Mouse (Mus musculus) colon, adult 2 months (tissue): ENCODE data around the gene Abhd8. TPM values are rescaled to one million over a fixed set of nuclear protein-coding genes. Genes with fewer than 3 reads are reported as not detected.

Experiments
- polyA plus RNA-seq: library from polyadenylated mRNA; depleted of rRNA; stranded (reverse); fragments of >200 nt; gene quantifications from 2 replicates; pipeline ENCODE4 v1.2.3, GENCODE M21; 2012; rRNA removed

The Abhd8 gene
- polyA plus RNA-seq: 48.1 and 60.2 TPM in 2 replicates

DNA sequence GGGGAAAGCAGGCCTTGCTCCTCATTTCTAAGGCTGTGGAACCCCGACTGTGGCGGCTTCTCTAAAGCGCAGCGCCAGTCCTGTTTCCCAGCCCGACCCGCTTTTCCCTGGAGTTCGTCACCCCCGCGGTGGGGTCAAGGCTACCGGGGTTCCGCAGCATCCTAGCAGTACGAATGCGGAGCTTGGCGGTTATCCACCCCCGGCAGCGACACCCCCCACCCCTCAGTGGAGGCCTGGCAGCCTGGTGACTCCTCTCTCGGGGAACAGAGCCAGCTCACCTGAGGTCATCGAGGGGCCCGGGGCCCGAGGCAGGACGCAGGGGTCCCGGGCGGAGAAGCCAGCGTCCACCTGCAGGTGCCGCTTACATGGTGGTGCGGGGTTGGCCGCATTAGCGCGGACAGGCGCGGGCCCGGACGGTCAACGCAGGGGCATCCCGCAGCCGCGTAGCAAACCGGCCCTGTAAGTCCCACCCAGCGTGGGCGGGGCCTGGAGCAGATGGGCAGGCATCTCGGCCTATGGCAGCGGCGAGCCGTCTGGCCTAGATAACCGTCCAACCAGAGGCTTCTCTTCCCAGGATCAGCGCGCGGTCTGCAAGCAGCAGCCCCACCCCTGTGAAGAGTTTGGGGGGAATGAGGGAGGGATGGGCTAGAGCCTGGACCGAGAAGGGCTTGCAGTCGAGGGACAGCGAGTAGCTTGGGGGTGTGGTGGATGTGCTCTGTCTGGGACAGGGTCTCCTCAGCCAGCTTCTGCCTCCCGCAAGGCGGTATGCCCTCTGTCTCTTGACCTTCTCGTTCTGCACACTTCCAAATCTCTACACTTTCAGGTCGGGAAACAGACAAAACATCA, at the start of gene Abhd8:
Gene Abhd8, minus strand, starts transcription at position 468 of the 846 bp plus-strand sequence.

DNA sequence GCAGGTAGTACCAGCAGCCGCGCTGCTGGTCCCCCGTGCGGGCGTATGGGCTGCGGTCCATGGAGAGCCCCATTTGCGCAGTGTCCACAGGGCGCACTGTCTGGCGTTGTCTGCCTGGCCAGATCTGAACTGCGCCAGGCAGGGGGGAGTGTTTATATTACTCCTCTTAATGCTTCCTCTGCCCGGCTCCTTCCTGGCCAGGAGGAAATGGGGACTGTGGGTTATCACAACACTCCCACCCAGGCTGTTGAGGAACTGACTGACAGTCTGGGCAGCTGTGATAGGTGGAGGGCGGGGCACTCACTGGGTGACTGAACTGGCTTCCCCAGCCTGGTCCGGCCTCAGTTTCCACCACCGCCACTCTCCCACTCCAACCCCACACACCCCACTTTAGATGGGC, 48.2 kb upstream of the Abhd8 start, which contains the start of gene Plvap:
Gene Plvap, minus strand, starts transcription at position 109 of the 400 bp plus-strand sequence.

DNA sequence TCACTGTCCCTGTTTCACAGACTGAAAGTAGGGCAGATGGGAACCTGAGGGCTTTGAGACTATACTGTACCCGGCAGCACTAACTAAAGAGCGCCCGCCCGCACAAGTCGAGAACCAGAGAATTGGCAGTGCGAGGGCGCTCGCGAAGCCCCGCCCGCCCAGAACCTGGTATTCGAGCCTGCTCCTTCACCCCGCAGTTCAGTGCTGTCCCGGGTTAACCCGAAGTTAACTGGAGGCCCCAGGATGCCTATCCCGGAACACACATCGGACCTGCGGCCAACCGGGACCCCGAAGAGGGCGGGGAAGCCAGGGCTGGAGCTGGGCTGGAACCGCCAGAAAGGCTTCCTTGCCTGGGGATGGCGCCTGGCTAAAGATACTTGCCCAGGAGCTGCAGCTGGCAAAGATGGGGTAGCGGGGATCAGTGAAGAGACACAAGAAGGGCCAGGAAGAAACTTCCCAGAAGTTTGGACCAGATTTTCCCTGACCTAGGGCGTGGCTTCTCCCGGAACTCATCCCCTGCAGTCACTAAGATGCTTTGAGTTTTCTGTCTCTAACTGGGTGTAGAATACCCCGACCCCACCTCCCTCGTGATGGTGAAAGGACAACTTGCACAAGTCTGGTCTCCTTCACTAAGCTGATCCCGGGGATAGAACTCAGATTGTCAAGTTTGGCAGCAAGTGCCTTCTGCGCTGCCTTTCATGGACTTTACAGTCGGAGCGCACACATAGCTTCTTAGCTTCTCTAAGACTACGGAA, 24.4 kb upstream of the Abhd8 start, which contains the start of gene Gtpbp3:
Gene Gtpbp3, plus strand, starts transcription at position 413 of the 755 bp plus-strand sequence.

DNA sequence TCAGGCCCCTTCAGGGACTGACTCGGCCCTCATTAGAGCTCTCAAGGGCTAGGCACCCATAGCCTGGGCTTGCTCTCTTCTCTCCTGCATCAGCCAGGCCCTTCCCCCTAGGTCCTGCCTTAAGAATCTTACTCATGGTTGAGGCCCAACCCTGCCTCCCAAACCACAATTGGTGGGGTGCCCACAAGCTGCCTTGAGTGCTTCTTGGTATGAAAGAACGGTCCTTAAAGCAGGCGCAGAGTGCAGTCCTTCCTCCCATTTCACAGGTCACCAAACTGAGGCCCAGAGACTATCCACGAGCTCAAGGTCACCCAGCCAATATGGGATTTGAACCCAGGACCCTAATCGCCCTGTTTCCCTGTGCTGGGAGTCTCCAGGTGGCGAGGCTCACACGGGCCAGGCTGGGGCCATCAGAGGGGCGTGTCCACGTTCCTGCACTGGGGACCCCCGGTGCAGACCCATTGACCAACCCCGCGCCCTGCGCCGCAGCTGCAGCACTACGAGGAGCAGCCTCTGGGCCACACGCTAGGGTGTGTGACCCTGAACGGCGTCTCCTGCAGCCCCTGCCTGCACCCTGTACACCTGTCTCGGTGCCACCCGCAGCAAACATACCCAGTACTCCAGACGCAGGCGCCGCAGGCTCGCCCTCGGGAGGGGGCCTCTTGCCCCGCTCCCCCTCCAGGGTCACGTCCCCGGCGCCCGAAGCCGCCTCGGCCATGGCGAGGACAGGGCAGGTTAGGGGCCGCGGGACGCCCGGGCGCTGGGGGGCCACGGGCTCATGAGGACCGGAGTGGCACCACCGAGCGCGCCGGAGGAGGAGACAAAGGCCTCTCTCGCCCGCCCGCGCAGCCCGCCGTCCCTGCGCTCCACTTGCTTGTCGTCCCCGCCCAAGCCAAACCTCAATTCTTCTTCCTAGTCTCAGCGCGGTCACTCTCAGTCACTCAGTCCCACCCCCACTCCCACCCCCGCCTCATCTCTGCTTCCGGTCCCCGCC, 22.0 kb upstream of the Abhd8 start, which contains the start of gene Ano8:
Gene Ano8, minus strand, starts transcription at position 822 of the 994 bp plus-strand sequence.

DNA sequence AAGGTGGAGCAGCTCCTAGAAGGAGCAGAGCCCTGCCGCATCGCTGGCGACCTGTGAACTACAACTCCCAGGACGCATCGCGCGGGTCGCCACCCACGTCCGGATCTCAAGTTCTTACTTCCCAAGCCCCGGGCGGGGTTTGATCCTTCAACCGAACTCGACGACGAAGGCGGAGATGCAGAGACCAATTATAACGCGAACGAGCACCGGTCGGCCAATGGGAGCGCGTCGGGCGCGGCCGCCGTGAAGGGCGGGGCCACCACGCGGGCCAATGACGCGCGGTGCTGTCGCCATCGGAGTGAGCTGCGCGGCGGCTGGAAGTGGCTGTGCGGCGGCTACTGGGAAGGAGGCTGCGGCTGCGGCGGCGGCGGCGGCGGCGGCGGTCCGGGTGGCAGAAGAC, 5.5 kb upstream of the Abhd8 start, which contains the start of gene Dda1:
Gene Dda1, plus strand, starts transcription at position 284 of the 400 bp plus-strand sequence.

DNA sequence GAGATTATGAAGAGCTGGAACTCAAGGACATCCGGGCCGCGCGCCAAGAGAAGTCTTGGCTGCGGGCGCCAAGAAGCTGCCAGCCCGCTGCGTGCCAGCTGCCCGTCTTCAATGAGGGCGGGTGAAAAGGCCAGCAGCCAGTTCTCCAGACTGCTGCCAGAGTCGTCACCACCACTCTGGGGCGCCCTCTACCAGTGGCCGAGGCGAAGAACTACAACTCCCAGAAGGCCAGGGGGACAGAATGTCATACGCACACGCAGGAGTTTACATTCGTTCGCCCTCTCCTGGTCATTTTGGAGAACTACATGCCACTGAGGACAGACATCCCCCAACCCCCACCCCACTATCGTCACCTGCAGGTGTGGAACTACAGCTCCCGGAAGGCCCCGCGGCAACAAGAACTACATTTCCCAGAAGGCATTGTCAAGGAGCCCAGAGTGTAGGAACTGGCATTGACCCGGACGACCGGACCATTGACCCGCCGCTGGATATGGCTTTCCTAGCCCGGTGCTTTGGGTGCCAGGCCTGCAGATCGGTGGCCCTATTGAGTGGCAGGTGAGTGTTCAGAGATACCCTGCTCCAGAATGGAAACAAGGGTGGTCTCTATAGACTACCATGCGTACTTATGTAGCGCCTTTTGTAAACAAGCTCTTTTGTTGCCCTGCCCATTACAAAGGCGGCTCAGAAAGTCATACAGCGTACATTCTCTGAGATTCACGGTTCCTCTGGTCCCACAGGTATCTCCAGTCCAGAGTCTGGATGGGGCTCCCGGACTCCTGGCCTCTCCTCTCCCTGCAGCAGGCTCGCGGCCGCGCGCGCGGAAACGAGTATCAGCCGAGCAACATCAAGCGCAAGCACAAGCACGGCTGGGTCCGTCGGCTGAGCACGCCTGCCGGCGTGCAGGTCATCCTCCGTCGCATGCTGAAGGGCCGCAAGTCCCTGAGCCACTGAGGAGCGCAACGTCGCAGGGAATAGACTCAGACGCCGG, 1.4 kb upstream of the Abhd8 start, which contains the start of gene Mrpl34:
Gene Mrpl34, plus strand, starts transcription at position 447 of the 988 bp plus-strand sequence.

Other genes starting within 250 kb of the Abhd8 start
- gene Myo9b, start 190.9 kb downstream of the Abhd8 start, polyA plus RNA-seq: 22.6 and 30.1 TPM in 2 replicates
- gene Haus8, start 190.7 kb downstream of the Abhd8 start, polyA plus RNA-seq: 8.7 and 9.1 TPM in 2 replicates
- 119 and 126 TPM in 2 replicates for gene Use1, start 96.8 kb downstream of the Abhd8 start, polyA plus RNA-seq
- 27.3 and 51.2 TPM in 2 replicates for gene Ocel1, start 92.4 kb downstream of the Abhd8 start, polyA plus RNA-seq
- gene Nr2f6, start 81.7 kb downstream of the Abhd8 start, polyA plus RNA-seq: 411 and 497 TPM in 2 replicates
- gene Ushbp1, start 67.9 kb downstream of the Abhd8 start, polyA plus RNA-seq: 9.9 and 11.4 TPM in 2 replicates
- gene Babam1, start 66.8 kb downstream of the Abhd8 start, polyA plus RNA-seq: 137 and 140 TPM in 2 replicates
- 20.1 and 26.5 TPM in 2 replicates for gene Ankle1, start 57.6 kb downstream of the Abhd8 start, polyA plus RNA-seq
- 177 and 193 TPM in 2 replicates for gene Mrpl34, start 1.3 kb upstream of the Abhd8 start, polyA plus RNA-seq
- 91.4 and 116 TPM in 2 replicates for gene Dda1, start 5.5 kb upstream of the Abhd8 start, polyA plus RNA-seq
- gene Ano8, start 22.3 kb upstream of the Abhd8 start, polyA plus RNA-seq: 26.9 and 33.6 TPM in 2 replicates
- gene Gtpbp3, start 24.4 kb upstream of the Abhd8 start, polyA plus RNA-seq: 41.9 and 45.0 TPM in 2 replicates
- gene Plvap, start 48.1 kb upstream of the Abhd8 start, polyA plus RNA-seq: 241 and 256 TPM in 2 replicates
- not detected in 2 replicates for gene Ccdc194, start 62.1 kb upstream of the Abhd8 start, polyA plus RNA-seq
- 152 and 173 TPM in 2 replicates for gene Bst2, start 73.8 kb upstream of the Abhd8 start, polyA plus RNA-seq
- 211 and 221 TPM in 2 replicates for gene Mvb12a, start 79.3 kb upstream of the Abhd8 start, polyA plus RNA-seq
- gene Tmem221, start 95.2 kb upstream of the Abhd8 start, polyA plus RNA-seq: 0.60 and 1.3 TPM in 2 replicates
- gene Nxnl1, start 102.9 kb upstream of the Abhd8 start, polyA plus RNA-seq: not detected in 2 replicates
- 99.3 and 110 TPM in 2 replicates for gene Slc27a1, start 105.2 kb upstream of the Abhd8 start, polyA plus RNA-seq
- gene Pgls, start 128.5 kb upstream of the Abhd8 start, polyA plus RNA-seq: 232 and 268 TPM in 2 replicates
- 6.0 and 7.6 TPM in 2 replicates for gene Fam129c, start 134.0 kb upstream of the Abhd8 start, polyA plus RNA-seq
- gene Colgalt1, start 147.3 kb upstream of the Abhd8 start, polyA plus RNA-seq: 120 and 129 TPM in 2 replicates
- gene Unc13a, start 208.1 kb upstream of the Abhd8 start, polyA plus RNA-seq: 2.2 and 3.2 TPM in 2 replicates
- 18.7 and 23.3 TPM in 2 replicates for gene Jak3, start 212.6 kb upstream of the Abhd8 start, polyA plus RNA-seq
- 11.6 and 16.8 TPM in 2 replicates for gene Insl3, start 225.6 kb upstream of the Abhd8 start, polyA plus RNA-seq
- gene B3gnt3, start 238.1 kb upstream of the Abhd8 start, polyA plus RNA-seq: 298 and 338 TPM in 2 replicates